Mouse (Mus musculus) hindbrain, postnatal 0 days (tissue): ENCODE measurements around the gene Cdh7. TPM values are rescaled to one million over a fixed set of nuclear protein-coding genes. Genes with fewer than 3 reads are reported as not detected.
A peak's percentile ranks its signal among the peaks of the same experiment; 100 is the strongest.

Experiments
- ATAC-seq: fragments of 200-750 bp; cut with Nextera tagmentation; 2 replicates; pipeline ENCODE4 v1.8.0; 2017; ENCODE audit warnings: mild to moderate bottlenecking, moderate TSS enrichment, moderate library complexity
- DNase-seq: peaks from one replicate; pipeline ENCODE4 v3.0.0-alpha.2; 2015; ENCODE audit warnings: low spot score
- H3K27ac ChIP-seq: fragments of 300-500 bp; sonication (generic); 2 replicates; pipeline ENCODE4 v1.5.1; 2014; ENCODE audit warnings: mild to moderate bottlenecking
- H3K27me3 ChIP-seq: fragments of 300-500 bp; sonication (generic); 2 replicates; pipeline ENCODE4 v1.6.1; 2014; ENCODE audit warnings: low read length, mixed read lengths; ENCODE audit not compliant: insufficient read depth
- H3K36me3 ChIP-seq: fragments of 300-500 bp; sonication (generic); 2 replicates; pipeline ENCODE4 v1.6.1; 2014; ENCODE audit warnings: low read length, mixed read lengths; ENCODE audit not compliant: insufficient read depth
- H3K4me1 ChIP-seq: fragments of 300-500 bp; sonication (generic); 2 replicates; pipeline ENCODE4 v1.6.1; 2014; ENCODE audit warnings: antibody characterized with exemption, low read length, mixed read lengths; ENCODE audit not compliant: insufficient read depth
- H3K4me2 ChIP-seq: fragments of 300-500 bp; sonication (generic); 2 replicates; pipeline ENCODE4 v1.6.1; 2014; ENCODE audit warnings: low read depth, mild to moderate bottlenecking, low read length, moderate library complexity, mixed read lengths
- H3K4me3 ChIP-seq: fragments of 300-500 bp; sonication (generic); 2 replicates; pipeline ENCODE4 v1.5.1; 2014; ENCODE audit warnings: low read length
- H3K9ac ChIP-seq: fragments of 300-500 bp; sonication (generic); replicated peaks from 2 replicates; pipeline ENCODE4 v1.6.1; 2014; ENCODE audit warnings: mild to moderate bottlenecking, low read length, moderate library complexity, mixed read lengths
- H3K9me3 ChIP-seq: fragments of 300-500 bp; sonication (generic); 2 replicates; pipeline ENCODE4 v1.6.1; 2016; ENCODE audit warnings: low read length, mixed read lengths
- CTCF ChIP-seq: IDR thresholded peaks from 2 replicates; pipeline ENCODE4 v1.5.1; 2016; ENCODE audit warnings: antibody characterized with exemption, control low read depth, low read depth
- WGBS: fragments of 180-500 bp; shearing (Covaris S2); extraction: QIAGEN DNeasy Blood & Tissue Kit; methylation state at CpG from one replicate; pipeline ENCODE4 v1.1.7; 2014; 5-methylcytosine and 5-hydroxymethylcytosine counted together
- polyA plus RNA-seq: library from polyadenylated mRNA; unstranded; fragments of >200 nt; fragmentation: Nextera tagmentation; extraction: Ambion mirVana; gene quantifications from 2 replicates; pipeline ENCODE4 v1.2.1, GENCODE M21; 2015
- total RNA-seq: library from RNA; depleted of rRNA; stranded (reverse); fragments of >200 nt; gene quantifications from 2 replicates; pipeline ENCODE4 v1.2.3, GENCODE M21; 2014

Gene Cdh7
- total and polyA plus RNA-seq, 2 experiments from 2014 or later, result 18.3 to 36.1 TPM

GRCm38 (mm10) chr1:109983537-109983912 lies 1.3 kb downstream of the Cdh7 start:
- peak; percentile 46 for DNase-seq
- Histone ChIP-seq H3K9ac (peak overlapping the region; percentile 67), H3K36me3 (no peaks in the 10 kb centered on the region), H3K4me2 (peak overlapping the region; percentile 75), H3K9me3 (no peaks in the 10 kb centered on the region), H3K27ac (peak overlapping the region; percentile 90), H3K4me1 (no peaks in the 10 kb centered on the region), H3K27me3 (no peaks in the 10 kb centered on the region), H3K4me3 (peak overlapping the region; percentile 70)
- TF ChIP-seq CTCF, result no peak
- ATAC-seq, result no peak
- 6% methylated on average over 6 of the region's 6 CpGs for WGBS

- peak overlapping the region; percentile 70 for H3K4me3 ChIP-seq
- H3K27ac ChIP-seq, result peak overlapping the region; percentile 37; the same call in 1 of the 2 replicates
- no peaks in the 10 kb centered on the region for H3K27me3 ChIP-seq
- no peaks in the 10 kb centered on the region for H3K36me3 ChIP-seq
- peak overlapping the region; percentile 28; the same call in 1 of the 2 replicates for H3K9ac ChIP-seq
- no peaks in the 10 kb centered on the region for H3K4me1 ChIP-seq
- 12% methylated on average over 3 of the region's 3 CpGs for WGBS
- DNase-seq, result no peak
- TF ChIP-seq CTCF, result no peak
- no peaks in the 10 kb centered on the region for H3K9me3 ChIP-seq
- peak overlapping the region; percentile 75 for H3K4me2 ChIP-seq
- no peak for ATAC-seq
Measured at GRCm38 (mm10) chr1:109984776-109985175, 2.5 kb downstream of the Cdh7 start.

GRCm38 (mm10) chr1:109985468-109985867 lies 3.2 kb downstream of the Cdh7 start:
- 6% methylated on average over 1 of the region's 1 CpGs for WGBS
- TF ChIP-seq CTCF, result peak; percentile 81
- H3K4me1 ChIP-seq, result no peaks in the 10 kb centered on the region
- H3K9me3 ChIP-seq, result no peaks in the 10 kb centered on the region
- DNase-seq (peak; percentile 92), ATAC-seq (peak; percentile 69)
- no peak overlapping the region for H3K27ac ChIP-seq
- no peak overlapping the region for H3K9ac ChIP-seq
- H3K27me3 ChIP-seq, result no peaks in the 10 kb centered on the region
- H3K36me3 ChIP-seq, result no peaks in the 10 kb centered on the region
- H3K4me2 ChIP-seq, result peak overlapping the region; percentile 47
- H3K4me3 ChIP-seq, result peak overlapping the region; percentile 26

GRCm38 (mm10) chr1:109989541-109989940 lies 7.3 kb downstream of the Cdh7 start:
- Histone ChIP-seq H3K4me1 (no peaks in the 10 kb centered on the region), H3K4me3 (no peak overlapping the region), H3K4me2 (no peak overlapping the region), H3K9ac (no peak overlapping the region), H3K27me3 (no peaks in the 10 kb centered on the region), H3K9me3 (no peaks in the 10 kb centered on the region), H3K27ac (no peak overlapping the region), H3K36me3 (no peaks in the 10 kb centered on the region)
- DNase-seq (no peak), ATAC-seq (no peak)
- 89% methylated on average over 2 of the region's 2 CpGs for WGBS
- no peak for TF ChIP-seq CTCF

GRCm38 (mm10) chr1:109993906-109994305 lies 11.7 kb downstream of the Cdh7 start:
- Histone ChIP-seq H3K27me3 (no peaks in the 10 kb centered on the region), H3K9ac (no peak overlapping the region), H3K4me3 (no peak overlapping the region), H3K36me3 (no peaks in the 10 kb centered on the region), H3K4me1 (no peaks in the 10 kb centered on the region), H3K9me3 (no peaks in the 10 kb centered on the region), H3K4me2 (no peak overlapping the region), H3K27ac (no peak overlapping the region)
- WGBS, result 76% methylated on average over 5 of the region's 5 CpGs
- no peak for ATAC-seq
- no peak for DNase-seq
- no peak for TF ChIP-seq CTCF

- Histone ChIP-seq H3K4me2 (no peak overlapping the region), H3K4me1 (no peaks in the 10 kb centered on the region), H3K9ac (no peak overlapping the region), H3K27ac (no peak overlapping the region), H3K4me3 (no peak overlapping the region), H3K9me3 (no peaks in the 10 kb centered on the region), H3K36me3 (no peaks in the 10 kb centered on the region), H3K27me3 (no peaks in the 10 kb centered on the region)
- ATAC-seq (no peak), DNase-seq (no peak)
- TF ChIP-seq CTCF, result no peak
Measured at GRCm38 (mm10) chr1:110004451-110004850, 22.2 kb downstream of the Cdh7 start.

- 83% methylated on average over 3 of the region's 3 CpGs for WGBS
- no peak for ATAC-seq
Measured at GRCm38 (mm10) chr1:110005038-110005437, 22.8 kb downstream of the Cdh7 start.

More at GRCm38 (mm10) chr1:110005038-110005437, 22.8 kb downstream of the Cdh7 start:
- Histone ChIP-seq H3K4me3 (no peak overlapping the region), H3K27me3 (no peaks in the 10 kb centered on the region), H3K27ac (no peak overlapping the region), H3K4me1 (no peaks in the 10 kb centered on the region), H3K9ac (no peak overlapping the region), H3K9me3 (no peaks in the 10 kb centered on the region), H3K36me3 (no peaks in the 10 kb centered on the region), H3K4me2 (no peak overlapping the region)
- DNase-seq, result no peak
- no peak for TF ChIP-seq CTCF
